9 mouse cellular contexts compared by ENCODE assay signal in the genomic region with DNA sequence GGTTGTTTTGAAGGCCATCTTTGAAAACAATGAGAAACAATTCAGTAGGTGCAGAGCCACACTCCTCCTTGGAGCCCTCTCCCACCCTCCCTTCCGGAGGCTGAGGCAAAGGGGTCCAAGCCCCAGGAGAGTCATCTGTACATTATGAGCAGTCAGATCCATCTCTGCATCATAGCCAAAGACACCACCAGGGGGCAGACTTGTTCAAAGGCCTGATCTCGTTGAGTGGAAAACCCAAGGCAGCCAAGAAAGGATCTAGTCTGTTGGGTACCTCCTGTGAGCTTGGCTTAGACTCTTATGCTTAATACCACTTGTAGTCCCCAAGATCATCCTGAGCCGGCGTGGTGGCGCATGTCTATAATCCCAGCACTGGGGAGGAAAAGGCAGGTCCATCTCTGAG. TPM values are rescaled to one million over a fixed set of nuclear protein-coding genes. Genes with fewer than 3 reads are reported as not detected.
DNase-seq lines count a peak whose midpoint lies in the region; ATAC-seq and TF ChIP-seq lines count a peak whose summit lies in the region.
"Had no signal": no experiment of that assay in that cellular context is flagged by ENCODE, and none has a peak within 500 bp of the region (broad histone marks: within the 10 kb centered on the region; RNA-seq: fewer than 3 reads in every experiment).

No protein-coding gene starts in this region.

- no peak overlapping the region for H3K4me2 ChIP-seq in midbrain, embryonic 11.5 days
- no peak overlapping the region for H3K4me2 ChIP-seq in midbrain, embryonic 15.5 days

- H3K27me3 ChIP-seq in midbrain, embryonic 11.5 days (ENCODE audit: control insufficient read depth, insufficient read depth, low read length): no peaks in the 10 kb centered on the region
- H3K27me3 ChIP-seq in midbrain, embryonic 15.5 days (replicated peaks): no peaks in the 10 kb centered on the region

- ATAC-seq in CD4-positive, CD25-positive, alpha-beta regulatory T cell, adult 4 months: no peak
- ATAC-seq in midbrain, embryonic 11.5 days (ENCODE audit: low FRiP score): no peak
- no peak for ATAC-seq in midbrain, embryonic 15.5 days (replicated peaks)

- 69% methylated on average over 5 of the region's 5 CpGs for WGBS in midbrain, embryonic 11.5 days
- WGBS in midbrain, embryonic 15.5 days: 73% methylated on average over 5 of the region's 5 CpGs

- no peak for TF ChIP-seq POLR2A in cortical plate, adult 2 months (IDR thresholded peaks at IDR 0.05; ENCODE audit: extremely low read depth, insufficient read depth, low read length)

- peak; percentile 73 for DNase-seq in CD4-positive, CD25-positive, alpha-beta regulatory T cell, adult 2 months (ENCODE audit: low read depth, low spot score)
- DNase-seq in midbrain, embryonic 11.5 days (ENCODE audit: low spot score, missing footprints): peak; percentile 91
- DNase-seq in layer of hippocampus, adult 2 months (ENCODE audit: low spot score in 2 of 2): peak; percentile 26 to 70
- peak; percentile 43 for DNase-seq in lung, postnatal 10 days
- peak; percentile 53 to 79 for DNase-seq in spleen, postnatal 10 days (ENCODE audit: low spot score in 2 of 2)

- peak; percentile 58 for TF ChIP-seq CTCF in cortical plate, adult 2 months (IDR thresholded peaks at IDR 0.05; ENCODE audit: extremely low read depth, insufficient read depth, low read length)
- peak; percentile 84 for TF ChIP-seq CTCF in layer of hippocampus, adult 2 months (conservative IDR thresholded peaks at IDR 0.05)

- H3K4me1 ChIP-seq in midbrain, embryonic 11.5 days (ENCODE audit: control insufficient read depth, insufficient read depth, low read length): no peaks in the 10 kb centered on the region
- H3K4me1 ChIP-seq in midbrain, embryonic 15.5 days: no peaks in the 10 kb centered on the region
- no peaks in the 10 kb centered on the region for H3K4me1 ChIP-seq in cortical plate, adult 2 months (ENCODE audit: control insufficient read depth, insufficient read depth, low read length)

- no peak overlapping the region for H3K27ac ChIP-seq in midbrain, embryonic 11.5 days (ENCODE audit: low read depth, low read length)
- H3K27ac ChIP-seq in midbrain, embryonic 15.5 days: no peak overlapping the region
- no peak overlapping the region for H3K27ac ChIP-seq in cortical plate, adult 2 months (ENCODE audit: insufficient read depth, low read length)
- H3K27ac ChIP-seq in layer of hippocampus, adult 2 months: no peak overlapping the region

- H3K36me3 ChIP-seq in midbrain, embryonic 11.5 days (ENCODE audit: control insufficient read depth, insufficient read depth, low read length): no peaks in the 10 kb centered on the region
- no peaks in the 10 kb centered on the region for H3K36me3 ChIP-seq in midbrain, embryonic 15.5 days (replicated peaks)

- no peak overlapping the region for H3K4me3 ChIP-seq in midbrain, embryonic 11.5 days (ENCODE audit: low read depth, low read length)
- H3K4me3 ChIP-seq in midbrain, embryonic 15.5 days: no peak overlapping the region
- no peak overlapping the region for H3K4me3 ChIP-seq in cortical plate, adult 2 months (ENCODE audit: insufficient read depth, low read length)
- H3K4me3 ChIP-seq in layer of hippocampus, adult 2 months: no peak overlapping the region
- H3K4me3 ChIP-seq: megakaryocyte, embryonic 14.5 days had no signal

- no peak overlapping the region for H3K9ac ChIP-seq in midbrain, embryonic 11.5 days (ENCODE audit: low read length)
- H3K9ac ChIP-seq in midbrain, embryonic 15.5 days: no peak overlapping the region

- no peaks in the 10 kb centered on the region for H3K9me3 ChIP-seq in midbrain, embryonic 11.5 days (ENCODE audit: control insufficient read depth, low read length)
- no peaks in the 10 kb centered on the region; the same call in none of the 2 replicates for H3K9me3 ChIP-seq in midbrain, embryonic 15.5 days
- H3K9me3 ChIP-seq: megakaryocyte, embryonic 14.5 days had no signal

RNA-seq across cellular contexts. Expression of a gene that starts 11.5 kb away (rescaled TPM):
- under 1 TPM; 0.15 to 0.32 TPM for polyA plus RNA-seq in CD4-positive, CD25-positive, alpha-beta regulatory T cell, adult 4 months (2017; shearing (Covaris generic))
- polyA plus RNA-seq in midbrain, embryonic 11.5 days (2014; fragmentation: Nextera tagmentation; extraction: Ambion mirVana): 0.06 TPM in 1 of 2 replicates, not detected in the other
- not detected in 2 replicates for polyA plus RNA-seq in midbrain, embryonic 15.5 days (2015; fragmentation: Nextera tagmentation; extraction: Ambion mirVana)
- not detected in 2 replicates for polyA plus RNA-seq in cortical plate, adult 2 months (2012; rRNA removed)
- total RNA-seq in layer of hippocampus, adult 2 months (2021): not detected

RNA-seq across cellular contexts. Expression of a gene that starts 23.6 kb away (rescaled TPM):
- polyA plus RNA-seq in CD4-positive, CD25-positive, alpha-beta regulatory T cell, adult 4 months (2017; shearing (Covaris generic)): under 1 TPM; 0.61 to 0.63 TPM
- 0.04 and 0.07 TPM in 2 replicates for polyA plus RNA-seq in midbrain, embryonic 11.5 days (2014; fragmentation: Nextera tagmentation; extraction: Ambion mirVana)
- 0.04 TPM in 1 of 2 replicates, not detected in the other for polyA plus RNA-seq in midbrain, embryonic 15.5 days (2015; fragmentation: Nextera tagmentation; extraction: Ambion mirVana)
- polyA plus RNA-seq in cortical plate, adult 2 months (2012; rRNA removed): 0.04 TPM in 1 of 2 replicates, not detected in the other
- not detected for total RNA-seq in layer of hippocampus, adult 2 months (2021)

RNA-seq across cellular contexts. Expression of a gene that starts 48.0 kb away (rescaled TPM):
- under 1 TPM; 0.30 to 0.85 TPM for polyA plus RNA-seq in CD4-positive, CD25-positive, alpha-beta regulatory T cell, adult 4 months (2017; shearing (Covaris generic))
- 0.26 and 0.27 TPM in 2 replicates for polyA plus RNA-seq in midbrain, embryonic 11.5 days (2014; fragmentation: Nextera tagmentation; extraction: Ambion mirVana)
- polyA plus RNA-seq in midbrain, embryonic 15.5 days (2015; fragmentation: Nextera tagmentation; extraction: Ambion mirVana): 0.11 and 0.19 TPM in 2 replicates
- 0.11 and 0.31 TPM in 2 replicates for polyA plus RNA-seq in cortical plate, adult 2 months (2012; rRNA removed)
- total RNA-seq in layer of hippocampus, adult 2 months (2021): not detected
